Mouse (Mus musculus) adrenal gland, postnatal 10 days (tissue): ENCODE measurements at regions not wholly inside any gene's neighbourhood (a gene's known extent, or its start where the extent isn't known, plus 50 kb on each side); places are given as distances from the start of the nearest gene placed in this dataset.

Experiments used
- DNase-seq: peaks from one replicate; pipeline ENCODE4 v3.0.0; 2021; ENCODE audit warnings: mixed read lengths

DNA sequence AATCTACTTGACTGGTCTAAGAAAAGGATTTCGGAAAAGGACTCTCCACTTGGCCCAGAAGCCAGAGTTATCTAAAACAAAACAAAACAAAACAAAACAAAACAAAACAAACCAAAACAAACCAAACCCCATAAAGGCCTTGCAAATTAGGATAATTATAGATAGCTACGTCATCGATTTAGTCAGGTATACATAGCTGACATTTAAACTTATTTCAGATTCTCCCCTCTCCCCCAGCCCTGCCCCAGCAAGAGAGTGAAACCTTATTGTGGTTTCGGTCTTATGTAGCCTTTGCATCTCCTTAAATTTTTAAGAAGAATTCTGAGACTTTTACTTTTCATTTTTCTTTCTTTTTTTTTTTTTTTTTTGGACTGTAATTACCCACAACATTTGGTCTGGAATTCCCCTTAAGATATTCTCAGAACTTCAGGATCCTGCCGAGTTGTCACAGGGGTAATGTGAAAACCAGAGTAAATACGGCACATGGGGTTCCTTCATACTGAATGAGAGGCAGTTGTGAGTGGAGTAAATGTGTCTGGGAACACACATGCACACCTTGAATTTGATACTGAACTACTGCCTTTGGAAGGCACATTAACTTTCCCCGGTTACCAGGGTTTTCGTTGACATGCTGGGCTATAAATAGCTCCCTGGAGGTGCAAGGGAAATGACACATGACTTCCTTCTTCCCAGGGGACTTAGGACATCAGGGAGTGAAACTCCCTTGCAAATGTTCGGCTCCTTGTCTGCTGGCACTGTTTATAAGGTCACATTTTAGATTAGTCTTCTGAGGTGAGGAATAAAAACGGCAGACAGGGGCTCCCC, 94.8 kb upstream of the Rap1b start:
- DNase-seq = peak; percentile 56

DNA sequence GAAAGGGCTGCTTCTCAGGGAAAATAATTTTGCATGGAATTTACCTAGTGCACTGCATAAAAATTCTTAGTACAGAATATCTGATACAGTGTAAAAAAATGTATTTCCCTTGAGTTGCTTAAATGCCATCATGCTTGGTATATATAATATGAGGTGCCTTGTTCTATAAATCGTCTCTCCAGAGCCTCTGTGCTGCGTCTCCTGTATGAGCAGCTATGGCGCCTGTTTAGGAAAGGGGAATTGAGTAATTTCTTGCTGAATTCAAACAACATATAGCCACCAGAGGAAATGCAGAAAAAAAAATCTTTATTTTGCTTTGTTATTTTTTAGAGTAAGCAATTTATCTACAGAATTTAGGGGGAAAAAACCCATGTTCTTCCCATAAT, 95.4 kb upstream of the Rap1b start:
- no peak for DNase-seq

DNA sequence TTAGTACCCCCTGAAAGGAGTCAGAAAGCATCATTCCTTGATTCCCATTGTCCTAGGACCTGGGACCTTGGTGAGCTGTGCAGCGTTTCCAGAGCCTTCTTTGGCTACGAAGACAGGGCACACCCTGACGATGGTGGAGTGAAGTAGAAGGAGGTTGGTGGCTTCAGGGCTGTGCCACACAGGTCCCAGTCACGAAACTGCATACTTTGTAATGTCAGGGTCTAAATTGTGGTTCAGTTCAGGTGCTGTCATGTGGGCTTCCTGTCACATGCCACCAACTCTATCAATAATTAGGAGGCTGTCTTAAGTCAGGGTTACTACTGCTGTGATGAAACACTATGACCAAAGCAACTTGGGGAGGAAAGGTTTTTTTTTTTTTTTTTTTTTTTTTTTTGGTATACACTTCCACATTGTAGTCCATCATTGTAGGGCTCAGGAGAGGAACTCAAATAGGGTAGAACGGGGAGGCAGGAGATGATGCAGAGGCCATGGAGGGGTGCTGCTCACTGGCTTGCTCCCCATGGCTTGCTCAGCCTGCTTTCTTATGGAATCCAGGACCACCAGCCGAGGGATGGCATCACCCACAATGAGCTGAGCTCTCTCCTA, 98.0 kb upstream of the Rap1b start:
- DNase-seq = no peak

DNA sequence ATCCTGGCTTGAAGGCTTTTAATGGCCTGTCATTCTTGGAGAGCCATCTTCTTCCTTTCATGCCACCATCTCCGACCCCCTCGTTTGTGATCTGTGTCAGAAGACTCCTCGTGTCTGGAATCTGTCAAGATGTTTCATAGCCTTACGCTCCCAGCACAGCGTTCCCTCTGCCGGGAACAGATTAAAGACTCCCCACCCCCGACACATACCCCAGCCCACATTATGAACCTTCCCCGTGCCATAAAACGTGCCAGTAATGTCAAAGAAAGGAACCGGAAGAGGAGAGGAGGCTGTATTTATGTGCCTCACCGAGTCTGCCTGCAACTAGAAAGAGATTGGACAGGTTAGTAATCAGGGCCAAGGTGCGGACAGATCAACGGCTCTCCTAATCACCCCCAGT, 101.4 kb upstream of the Rap1b start:
- DNase-seq = no peak

DNA sequence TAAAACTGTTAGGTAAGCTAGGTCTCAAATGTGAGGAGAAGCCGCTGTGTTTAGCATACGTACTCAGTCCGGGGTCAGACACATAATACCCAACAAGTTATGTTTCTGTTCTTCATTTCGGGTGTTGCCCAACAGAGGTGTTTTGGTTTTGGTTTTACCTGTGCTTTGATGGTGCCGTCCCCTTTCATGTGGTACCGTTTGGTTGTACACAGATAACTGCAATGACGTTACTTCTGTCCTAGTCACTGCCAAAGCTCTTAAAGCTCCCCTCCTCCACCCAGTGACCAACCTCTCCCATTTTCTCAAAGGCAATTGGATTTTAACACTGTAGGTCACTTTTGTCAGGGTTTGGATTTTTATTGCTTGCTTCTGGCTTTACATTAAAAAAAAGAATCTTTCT, 102.1 kb upstream of the Rap1b start:
- DNase-seq = no peak

DNA sequence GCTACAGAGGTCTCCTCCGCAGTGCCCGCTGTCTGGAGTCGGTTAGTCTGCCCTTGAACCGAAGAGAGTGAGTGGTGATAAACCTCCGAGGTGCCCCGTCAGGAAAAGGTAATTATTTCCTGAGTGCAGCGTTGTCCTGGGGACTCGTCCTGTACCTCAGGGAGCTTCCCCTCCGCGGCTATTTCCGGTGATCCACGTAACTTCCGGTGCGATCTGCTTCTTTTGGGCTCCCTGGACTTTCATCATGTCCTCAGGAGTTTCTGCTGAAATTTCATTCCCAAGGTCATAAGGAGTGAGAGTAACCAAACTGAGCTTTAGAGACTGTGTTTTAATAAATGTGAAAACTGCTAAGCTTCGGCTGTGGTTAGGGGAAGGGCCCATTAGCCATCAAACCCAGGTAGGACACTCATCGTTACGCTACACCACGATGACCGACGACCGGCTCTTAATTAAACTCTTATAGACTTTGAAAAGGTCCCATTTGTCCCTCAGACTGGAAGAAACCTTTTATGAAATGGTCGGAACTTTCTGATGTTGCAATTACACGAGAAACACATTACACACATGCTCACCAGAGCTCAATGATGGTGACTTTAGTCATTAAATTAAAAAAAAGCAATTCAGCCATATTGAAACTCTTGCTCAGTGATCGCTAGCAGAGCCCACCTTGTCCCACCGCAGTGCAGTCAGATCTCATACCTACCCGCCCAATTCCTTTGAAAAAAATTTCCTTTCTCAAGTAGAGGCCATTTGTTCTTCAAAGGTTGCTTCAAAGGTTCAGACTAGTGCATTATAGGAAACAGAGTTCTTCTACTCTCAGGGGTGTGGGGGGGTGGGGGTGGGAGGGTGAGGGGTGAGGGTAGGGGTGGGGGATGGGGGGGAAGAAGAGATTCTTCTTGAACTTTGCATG, 106.5 kb upstream of the Rap1b start:
- DNase-seq = peak; percentile 15

- peak; percentile 68 for DNase-seq
These were observed 107.3 kb upstream of the Rap1b start for GRCm38 (mm10) chr10:117953026-117953711.

DNA sequence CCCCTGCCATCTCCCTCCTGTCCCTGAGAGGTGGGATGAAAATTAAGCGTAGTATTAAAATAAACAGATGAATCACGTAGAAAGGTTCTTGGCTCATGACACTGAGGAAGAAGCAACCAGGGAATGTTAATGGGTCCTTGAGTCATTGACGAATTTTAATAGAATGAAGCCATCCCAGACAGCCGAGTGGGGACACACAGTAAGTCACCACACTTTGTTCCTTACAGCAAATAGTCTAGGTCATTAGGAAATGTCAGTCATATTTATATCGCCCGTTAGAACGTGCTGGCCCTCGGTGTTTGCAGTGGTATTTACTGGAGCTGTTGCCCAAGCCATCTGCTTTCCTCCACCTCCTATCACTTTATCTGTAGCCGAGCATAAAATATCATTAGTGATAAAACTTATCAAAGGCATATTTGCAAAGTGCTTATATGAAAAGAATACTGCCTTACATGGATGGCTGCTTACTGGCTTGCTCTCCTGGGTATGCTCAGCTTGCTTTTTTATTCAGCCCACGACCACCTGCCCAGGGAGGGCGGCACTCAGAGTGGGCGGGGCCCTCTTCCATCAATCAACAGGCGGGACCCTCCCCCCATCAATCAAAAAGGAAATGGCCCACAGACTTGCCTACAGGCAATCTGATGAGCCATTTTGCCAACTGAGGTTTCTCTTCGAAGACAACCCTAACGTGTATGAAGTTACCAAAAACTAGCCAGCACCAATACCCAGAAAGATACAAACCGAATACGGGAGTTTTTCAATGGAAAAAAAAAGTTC, 110.5 kb upstream of the Rap1b start:
- peak; percentile 10 for DNase-seq

DNA sequence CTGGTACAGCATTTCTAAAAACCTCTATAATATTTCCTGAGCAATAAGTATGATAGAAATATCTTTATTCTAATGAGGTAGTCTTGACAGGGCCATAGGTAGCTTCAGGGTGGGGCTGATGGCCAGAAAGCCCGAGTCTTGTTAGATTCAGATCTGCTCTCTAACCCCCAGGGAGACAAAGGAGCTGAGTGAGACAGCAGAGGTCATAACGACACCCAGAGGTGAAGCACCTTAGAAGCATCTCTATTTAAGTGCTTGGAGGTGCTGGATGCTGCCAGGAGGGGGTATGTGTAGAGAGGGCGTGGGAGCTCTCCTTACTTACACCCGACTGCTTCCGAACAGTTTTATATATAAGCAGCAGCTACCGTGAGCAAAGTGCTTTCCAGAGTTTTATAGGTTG, 128.9 kb upstream of the Rap1b start:
- no peak for DNase-seq

- DNase-seq = no peak
These were observed 129.6 kb upstream of the Rap1b start for GRCm38 (mm10) chr10:117975467-117975866.

- no peak for DNase-seq
These were observed 133.3 kb upstream of the Rap1b start for GRCm38 (mm10) chr10:117979091-117979490.

DNA sequence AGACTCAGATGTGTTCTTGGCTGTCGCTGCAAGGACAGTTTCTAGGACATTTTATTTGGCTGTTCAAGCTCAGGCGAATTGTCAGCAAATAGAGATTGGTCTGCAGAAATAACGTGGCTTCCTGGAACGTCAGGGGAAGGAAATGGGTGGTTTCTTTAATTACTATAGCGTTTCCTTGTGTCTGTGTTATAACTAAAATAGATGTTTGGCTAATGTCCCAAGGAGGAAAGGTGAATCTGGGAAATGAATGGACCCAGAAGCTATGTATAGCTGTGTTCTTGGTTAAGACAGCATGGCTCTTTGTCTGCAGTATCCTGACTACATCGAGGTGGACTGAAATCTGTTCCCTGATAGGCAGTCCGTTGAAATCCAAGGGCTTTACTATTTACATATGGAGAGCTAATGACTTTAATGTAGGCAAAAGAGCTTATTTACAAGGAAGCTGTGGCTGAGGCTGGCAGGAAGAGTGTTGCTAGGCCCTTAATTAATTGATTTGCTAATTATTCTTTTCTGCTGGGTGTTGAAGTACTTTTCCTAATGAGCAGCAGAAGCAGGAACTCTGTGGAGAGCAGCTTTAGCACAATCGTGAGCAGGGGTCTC, 136.9 kb upstream of the Rap1b start:
- DNase-seq = peak; percentile 42

GRCm38 (mm10) chr10:117983271-117983670, 137.4 kb upstream of the Rap1b start:
- no peak for DNase-seq

- DNase-seq = no peak
These were observed 139.2 kb upstream of the Rap1b start for GRCm38 (mm10) chr10:117984784-117985602.

- DNase-seq = peak; percentile 38
These were observed 141.8 kb upstream of the Rap1b start for GRCm38 (mm10) chr10:117987620-117988019.

DNA sequence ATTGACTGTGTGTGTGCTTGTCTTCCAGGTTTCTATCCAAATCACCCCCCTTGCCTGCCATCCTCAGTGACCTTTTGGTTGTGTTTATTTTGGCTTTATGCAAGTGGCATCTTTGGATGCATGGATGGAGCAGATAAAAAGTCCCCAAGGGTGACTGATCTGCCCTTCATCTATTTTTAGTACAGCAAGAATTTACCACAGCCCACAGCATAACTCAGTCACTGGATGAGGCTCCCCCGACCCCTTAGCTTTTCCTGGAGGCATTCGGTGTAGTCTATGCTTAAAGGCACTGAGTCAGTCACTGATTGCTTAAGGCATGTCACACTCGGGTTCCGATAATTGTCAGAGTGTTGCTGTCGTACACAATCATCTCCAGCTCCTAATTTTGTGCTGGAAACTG, 142.2 kb upstream of the Rap1b start:
- DNase-seq = no peak

- DNase-seq = no peak
These were observed 145.3 kb upstream of the Rap1b start for GRCm38 (mm10) chr10:117991176-117991575.

DNA sequence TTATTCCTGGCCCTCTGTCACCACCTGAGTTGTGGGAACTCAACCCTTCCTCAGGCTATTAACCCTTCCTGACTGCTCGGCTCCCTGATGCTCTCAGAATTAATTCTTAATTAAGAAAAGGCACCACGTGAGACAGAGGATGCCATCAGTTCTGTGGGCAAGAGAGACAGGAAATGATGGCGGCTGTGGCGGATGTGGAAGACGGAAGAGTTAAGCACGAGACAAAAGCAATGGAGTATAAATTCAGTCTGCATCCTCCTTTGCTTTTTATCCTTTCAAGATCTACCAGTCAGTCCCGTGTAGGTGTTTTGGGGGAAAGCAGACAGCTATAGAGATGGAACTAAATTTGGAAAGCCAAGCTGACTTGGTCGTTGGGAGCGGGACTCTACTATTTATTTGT, 146.5 kb upstream of the Rap1b start:
- DNase-seq = no peak

GRCm38 (mm10) chr10:117993809-117994208, 147.8 kb upstream of the Mdm1 start:
- DNase-seq = peak; percentile 21

DNA sequence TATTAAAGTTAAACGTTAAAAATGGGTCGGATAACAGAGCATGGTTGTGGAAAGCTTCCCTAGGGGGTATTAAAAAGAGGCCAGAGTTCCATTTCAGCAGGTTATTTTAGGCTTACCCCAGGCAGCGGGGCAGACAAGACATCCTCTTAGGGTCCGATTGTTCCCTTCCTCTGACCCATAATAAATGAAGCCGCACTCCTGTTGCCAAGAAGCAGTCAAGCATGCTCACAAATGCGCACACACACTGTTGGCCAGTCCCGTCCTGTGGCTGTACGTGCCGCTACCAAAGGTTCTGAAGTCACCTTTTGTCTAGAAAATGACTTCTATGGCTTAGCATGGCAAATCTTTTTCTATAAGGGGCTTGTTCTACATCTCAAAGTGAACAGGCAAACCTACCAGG, 146.8 kb upstream of the Mdm1 start:
- no peak for DNase-seq
